Mouse (Mus musculus): ENCODE measurements around the gene Rabgap1l. TPM values are rescaled to one million over a fixed set of nuclear protein-coding genes. Genes with fewer than 3 reads are reported as not detected.

Gene Rabgap1l
- total RNA-seq, 2 experiments from 2014 or later: 188 to 213 TPM

DNA sequence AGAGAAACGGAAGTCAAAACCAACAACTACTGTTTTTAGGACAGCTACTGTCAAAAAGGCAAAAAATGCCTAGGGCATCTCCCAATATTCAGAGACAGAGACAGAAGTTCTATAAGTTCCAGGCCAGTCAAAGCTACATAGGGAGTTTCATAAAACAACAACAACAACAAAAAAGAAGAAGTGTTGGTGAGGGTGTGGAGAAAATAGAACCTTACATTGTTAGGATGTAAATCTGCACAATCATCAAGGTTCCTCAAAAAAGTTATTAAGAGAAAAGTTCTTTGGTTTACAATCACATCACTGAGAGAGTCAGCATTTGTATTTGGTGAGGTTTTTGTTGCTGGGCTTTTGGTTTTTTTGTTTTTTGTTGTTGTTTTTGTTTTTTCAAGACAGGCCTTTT is 472.3 kb downstream of the Rabgap1l start:
- no peak for DNase-seq (ENCODE audit: low spot score in 2 of 2)

DNA sequence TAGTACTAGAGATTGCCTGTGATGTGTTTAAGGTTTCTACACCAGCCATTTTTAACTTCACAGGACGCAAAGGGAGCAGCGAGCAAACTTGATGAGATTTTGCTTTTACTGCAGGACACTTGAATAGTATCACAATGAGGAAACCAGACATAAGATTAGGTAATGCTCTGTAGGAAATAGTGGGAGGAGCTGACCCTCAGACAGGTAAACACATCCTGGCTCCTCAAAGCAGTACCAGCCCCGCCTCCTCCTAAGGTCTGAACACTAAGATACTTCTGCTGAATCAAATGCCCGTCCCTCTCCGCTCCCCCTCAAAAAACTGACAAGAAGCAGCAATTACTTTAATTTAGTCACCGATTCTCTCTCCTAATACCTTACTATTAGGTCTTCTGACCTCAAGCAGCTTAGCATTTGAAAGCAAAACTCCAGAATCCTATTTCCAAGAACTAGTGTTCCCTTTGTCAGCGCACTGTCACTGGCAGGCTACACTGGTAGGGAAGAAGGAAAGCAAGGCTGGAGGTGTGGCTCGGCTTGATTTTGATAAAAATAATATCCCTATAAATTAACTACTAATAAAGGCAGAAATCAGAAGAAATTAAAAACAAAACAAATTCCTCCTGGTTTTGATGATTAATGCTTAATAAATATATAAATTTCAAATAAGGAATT is 474.8 kb downstream of the Rabgap1l start:
- no peak for DNase-seq (ENCODE audit: low spot score in 2 of 2)

DNA sequence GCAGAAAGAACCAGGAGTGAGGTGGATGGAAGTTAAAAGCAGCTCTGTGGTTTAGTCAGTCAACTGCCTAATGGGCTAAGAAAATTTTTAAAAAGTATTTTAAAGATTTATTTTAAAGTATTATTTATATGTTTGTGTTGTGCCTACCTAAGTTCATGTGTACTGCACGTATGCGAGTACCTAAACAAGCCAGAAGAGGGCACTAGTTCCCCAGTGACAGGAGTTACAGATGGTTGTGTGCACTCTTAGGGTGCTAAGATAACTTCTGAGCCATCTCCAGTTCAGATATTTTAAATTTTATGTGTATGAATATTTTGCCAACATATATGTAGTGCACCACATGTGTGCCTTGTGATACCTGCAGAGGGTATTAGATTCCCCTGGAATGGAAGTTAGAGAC is 476.8 kb downstream of the Rabgap1l start:
- DNase-seq (ENCODE audit: low spot score in 2 of 2): no peak

DNA sequence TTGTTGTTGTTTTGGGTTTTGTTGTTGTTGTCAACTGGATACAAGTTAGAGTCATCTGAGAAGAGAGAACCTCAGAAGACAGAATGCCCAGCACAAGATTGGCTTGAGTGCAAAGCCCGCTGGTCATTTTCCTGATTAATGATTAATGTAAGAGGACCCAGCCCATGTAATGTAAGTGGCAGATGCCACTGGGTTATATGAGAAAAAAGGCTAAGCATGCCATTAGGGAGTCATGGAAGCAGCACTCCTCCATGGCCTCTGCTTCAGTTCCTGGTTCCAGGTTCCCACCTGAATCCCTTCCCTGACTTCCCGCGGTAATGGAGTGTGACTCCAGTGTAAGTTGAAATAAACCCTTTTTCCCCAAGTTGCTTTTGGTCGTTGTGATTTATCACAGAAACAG is 480.4 kb downstream of the Rabgap1l start:
- DNase-seq (ENCODE audit: low spot score in 2 of 2): no peak

DNA sequence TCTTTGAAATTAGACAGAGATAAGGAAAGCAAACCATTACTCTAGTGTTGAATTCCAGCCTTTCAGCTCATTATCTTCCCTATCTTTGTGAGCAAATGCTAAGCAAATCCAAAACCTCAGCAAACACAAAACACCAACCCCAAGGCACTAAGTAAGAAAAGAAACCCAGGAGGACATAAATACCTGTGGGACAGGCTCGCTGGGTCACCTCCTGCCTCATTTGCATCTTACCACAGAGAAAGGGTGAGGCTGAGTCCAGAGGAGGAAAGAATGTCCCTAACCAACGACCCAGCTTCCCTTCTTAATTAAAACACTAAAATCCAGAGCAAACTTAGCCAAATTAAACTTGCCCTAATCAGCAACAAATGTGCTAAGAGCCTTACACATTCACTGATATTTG is 481.1 kb downstream of the Rabgap1l start:
- DNase-seq (ENCODE audit: low spot score in 2 of 2): no peak

DNA sequence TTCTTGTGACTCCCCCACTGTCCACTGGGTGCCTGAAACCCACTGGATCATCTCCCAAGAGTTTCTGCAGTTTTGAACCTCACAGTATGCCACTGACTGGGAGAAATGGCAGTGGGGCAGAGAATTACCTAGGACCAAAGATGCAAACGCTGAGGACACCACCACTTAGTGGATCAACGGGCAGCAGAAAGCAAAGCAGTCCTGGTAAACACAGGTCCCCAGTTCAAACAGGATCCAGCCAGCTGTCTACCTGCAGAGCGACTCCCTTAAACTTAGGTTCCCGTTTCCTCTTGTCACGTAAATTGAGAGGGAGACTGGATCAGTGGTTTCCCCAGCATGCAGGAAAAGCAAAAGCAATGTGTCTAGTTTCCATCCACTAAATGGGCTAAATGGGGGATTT is 483.1 kb downstream of the Rabgap1l start:
- no peak for DNase-seq (ENCODE audit: low spot score in 2 of 2)

DNA sequence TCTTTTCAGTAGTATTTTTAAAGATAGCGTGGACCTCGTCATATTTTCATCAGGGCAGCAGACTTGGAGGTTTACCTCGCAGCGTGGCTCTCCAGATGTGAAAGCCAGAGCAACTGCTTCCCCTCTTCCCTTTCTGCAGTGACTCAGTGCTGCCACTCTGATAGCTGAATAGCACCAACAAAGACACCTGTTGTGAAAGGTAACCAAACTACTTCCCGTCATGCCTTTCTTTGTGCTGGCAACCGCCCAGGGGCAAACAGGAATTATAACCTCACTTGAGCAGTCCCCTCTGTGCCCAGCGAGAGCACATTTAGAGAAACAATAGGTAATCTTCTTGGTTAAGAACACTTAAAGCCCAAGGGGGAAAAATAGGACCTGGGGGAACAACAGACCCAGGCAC is 484.0 kb downstream of the Rabgap1l start:
- DNase-seq (ENCODE audit: low spot score in 2 of 2): no peak

DNA sequence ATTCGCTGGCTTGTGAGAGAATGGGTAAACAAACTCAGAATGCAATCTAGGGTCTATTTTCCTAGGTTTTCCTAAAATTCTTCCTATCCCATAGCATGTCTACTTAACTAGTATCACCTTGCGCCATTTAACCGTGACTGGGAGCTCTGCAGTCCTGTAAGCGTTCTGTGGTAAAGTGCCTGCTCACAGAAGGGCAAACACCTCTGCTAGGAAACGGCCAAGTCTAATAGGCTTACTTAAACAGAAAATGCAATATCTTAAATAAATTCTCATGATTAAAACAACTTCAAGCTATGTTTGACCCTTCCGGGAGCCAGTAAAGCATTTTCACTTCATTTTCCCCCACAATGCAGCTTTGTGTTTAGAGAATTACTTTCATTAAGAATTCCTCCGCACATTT is 484.5 kb downstream of the Rabgap1l start:
- no peak for DNase-seq (ENCODE audit: low spot score in 2 of 2)

DNA sequence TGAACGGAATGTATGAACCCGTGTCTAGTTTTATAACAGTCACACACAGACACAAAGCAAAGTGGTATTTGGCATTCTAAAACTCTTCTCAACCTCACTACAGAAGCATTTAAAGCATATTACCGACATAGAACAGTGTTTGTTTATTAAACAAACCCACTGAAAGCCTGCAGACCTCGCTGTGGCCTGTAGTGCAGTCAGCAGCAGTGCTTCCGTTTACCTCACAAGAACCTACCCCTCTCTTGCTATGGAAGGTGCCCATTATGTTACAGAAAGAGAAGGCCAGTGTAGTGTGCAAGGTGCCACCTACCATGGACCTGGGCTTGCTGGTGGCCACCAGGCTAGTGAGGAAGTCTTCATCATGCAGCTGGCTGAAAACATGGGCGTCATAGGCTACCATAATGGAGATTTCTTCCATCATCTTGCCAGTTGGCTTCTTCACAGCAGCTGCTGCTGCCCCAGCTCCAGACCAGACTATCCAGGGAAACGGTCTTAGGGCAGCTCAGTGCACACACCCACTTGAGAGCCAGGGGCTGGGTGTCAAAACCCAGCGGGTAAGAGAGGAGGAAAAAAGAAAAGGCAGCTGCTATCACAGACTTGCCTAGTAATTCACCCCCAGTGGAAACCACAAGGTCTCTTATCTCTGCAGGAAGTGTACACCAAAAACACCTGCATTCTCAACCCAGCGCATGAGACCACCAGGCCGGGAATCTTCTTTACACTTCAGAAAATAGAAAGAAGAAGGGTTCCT is 486.0 kb downstream of the Rabgap1l start:
- no peak for DNase-seq (ENCODE audit: low spot score in 2 of 2)

DNA sequence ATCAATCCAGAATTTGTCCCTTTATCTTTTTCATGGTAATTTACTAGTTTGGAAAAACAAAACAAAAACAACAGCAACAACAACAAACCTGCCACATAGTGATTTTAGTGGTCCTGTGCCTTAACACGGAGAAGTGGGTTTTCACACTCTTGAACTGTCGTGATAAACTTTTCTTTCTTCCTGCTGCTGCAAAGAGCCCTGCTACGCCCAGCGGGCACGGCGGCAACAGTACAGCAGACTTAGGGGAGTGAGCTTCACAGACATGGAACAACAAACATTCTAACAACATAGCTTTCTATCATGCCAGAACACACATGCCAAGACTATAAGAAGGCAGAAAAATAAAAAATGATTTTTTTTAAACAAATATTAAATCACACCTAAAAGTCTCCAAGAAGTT is 486.7 kb downstream of the Rabgap1l start:
- no peak for DNase-seq (ENCODE audit: low spot score in 2 of 2)

DNA sequence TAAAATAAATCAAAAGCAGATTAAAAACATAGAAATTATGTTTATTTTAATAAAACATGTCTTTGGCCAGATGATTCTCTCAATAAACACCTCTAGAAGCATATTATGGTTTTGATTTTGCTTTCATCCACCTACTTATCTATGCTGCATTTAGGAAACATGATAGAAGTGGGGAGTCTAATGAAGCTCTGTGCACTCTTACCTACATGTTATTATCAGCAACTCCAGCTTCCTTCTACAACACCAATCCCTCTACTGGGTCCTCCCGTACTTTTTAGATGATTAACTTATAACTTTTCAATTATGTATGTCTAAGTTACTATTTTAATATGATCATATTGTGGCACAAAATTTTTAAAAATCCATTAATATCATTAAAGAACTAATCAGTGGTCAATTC is 487.2 kb downstream of the Rabgap1l start:
- DNase-seq (ENCODE audit: low spot score in 2 of 2): no peak

DNA sequence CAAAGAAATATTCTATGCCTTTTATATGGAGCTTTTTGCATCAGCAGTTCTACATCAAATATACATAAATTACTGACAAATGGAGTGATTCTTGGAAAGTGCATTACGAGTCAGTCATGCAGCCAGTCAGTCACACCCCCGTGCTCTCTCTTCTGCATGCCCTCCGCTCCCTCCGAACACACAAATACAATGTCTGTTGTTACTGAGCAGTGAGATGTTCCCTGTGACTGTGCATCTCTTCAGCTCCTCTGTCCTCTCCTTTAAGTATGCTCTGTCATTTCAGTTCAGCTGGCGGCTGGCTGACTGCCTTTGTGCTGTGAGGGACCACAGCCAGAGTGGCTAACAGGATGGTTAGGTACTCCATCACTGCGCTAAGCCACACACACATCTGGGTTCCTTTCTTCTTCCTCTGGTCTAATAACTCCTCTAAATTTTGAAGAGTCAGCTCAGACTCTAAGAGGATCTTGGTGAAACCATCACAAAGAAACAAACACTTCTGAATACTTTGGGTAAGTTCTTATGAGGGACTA is 488.0 kb downstream of the Rabgap1l start:
- DNase-seq (ENCODE audit: low spot score in 2 of 2): no peak

DNA sequence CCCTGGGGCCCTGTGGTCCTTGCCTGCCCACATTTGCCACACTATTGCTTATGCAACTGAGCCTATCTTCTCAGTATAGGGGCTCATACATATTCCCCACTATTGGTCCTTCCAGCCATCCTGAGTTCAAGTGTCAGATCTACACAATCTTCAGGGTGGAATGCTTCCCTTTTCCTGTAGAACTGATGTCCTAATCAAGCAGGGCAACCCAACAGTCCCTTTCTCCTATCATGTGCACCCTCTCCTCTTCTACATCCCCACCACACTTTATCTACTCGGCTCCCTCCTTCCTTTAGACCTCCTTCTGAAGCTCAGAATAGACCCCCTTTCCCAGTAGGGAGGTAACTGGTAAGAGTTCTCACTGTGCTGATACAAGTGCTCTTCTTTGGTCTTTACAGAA is 490.7 kb downstream of the Rabgap1l start:
- no peak for DNase-seq (ENCODE audit: low spot score in 2 of 2)

DNA sequence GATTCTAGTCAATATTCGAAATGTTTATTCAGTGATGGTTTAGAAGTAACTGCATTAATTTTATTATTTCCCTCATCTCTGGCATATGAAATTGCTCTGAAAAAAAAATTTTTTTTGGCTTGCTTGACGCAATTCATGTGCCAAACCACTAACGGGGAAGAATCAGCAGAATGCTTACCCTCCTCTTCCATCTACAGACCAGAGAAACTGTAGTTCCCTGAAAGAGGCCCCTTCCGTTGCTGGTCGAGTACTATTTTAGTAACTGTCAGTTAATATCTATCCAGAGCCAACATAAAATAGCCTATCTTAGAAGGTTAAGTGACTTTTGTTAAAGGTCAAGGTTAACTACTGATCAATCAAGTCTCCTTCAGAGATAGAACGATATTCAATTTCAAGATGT is 491.9 kb downstream of the Rabgap1l start:
- no peak for DNase-seq (ENCODE audit: low spot score in 2 of 2)

DNA sequence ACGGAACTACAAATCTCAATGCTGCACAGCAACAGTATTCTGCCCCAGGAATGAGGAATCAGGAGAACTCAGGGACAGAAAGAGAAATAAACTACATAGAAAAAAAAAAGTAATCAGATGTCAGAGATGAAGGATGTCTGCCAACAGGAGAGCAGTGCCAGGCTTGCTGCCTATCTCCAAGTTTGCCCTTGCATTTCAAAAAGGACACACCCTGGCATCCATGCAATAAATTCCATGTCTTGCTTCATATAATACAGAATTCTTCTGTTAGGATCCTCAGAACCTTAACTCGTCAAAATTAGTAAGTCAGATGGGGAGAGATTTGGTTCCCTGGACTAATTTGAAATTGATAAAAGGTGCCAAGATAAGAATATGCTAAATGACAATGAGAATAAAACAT is 492.3 kb downstream of the Rabgap1l start:
- DNase-seq (ENCODE audit: low spot score in 2 of 2): no peak

DNA sequence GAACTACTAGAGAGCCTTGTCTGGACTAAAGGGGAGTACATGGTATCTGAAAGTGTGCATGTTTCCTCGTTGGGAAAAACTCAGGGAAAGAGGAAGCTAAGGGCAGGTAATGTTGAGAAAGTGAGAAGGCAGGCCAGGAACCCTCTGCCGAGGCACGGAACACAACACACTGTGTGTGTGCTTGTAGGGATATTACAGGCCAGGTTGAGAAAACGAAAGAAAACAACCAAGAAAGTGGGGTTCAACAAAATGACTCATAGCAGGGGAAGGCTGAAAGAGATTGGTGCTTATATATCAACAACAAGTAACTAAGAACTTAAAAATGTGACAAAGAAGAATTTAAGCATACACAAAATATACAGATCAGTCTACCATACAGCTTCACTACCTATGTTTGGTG is 493.0 kb downstream of the Rabgap1l start:
- DNase-seq (ENCODE audit: low spot score in 2 of 2): no peak

DNA sequence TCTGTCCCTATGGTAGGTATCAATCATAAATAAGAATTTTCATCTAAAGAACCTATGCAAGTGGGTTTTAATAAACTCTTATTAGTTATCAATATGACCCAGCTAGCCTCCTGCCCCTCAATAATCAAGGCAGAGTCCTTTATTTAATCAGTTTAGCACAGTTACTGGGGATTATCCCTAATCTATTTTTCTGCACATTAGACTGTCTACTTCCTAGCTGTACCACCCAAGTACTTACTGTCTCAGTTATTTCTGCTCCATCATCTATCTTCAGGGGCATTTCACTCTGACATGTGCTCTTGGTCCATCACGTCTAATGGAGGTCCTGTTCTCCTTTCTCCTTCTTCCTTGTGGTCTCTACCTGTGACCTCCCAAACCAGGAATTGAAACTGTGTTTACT is 494.1 kb downstream of the Rabgap1l start:
- DNase-seq (ENCODE audit: low spot score in 2 of 2): no peak

DNA sequence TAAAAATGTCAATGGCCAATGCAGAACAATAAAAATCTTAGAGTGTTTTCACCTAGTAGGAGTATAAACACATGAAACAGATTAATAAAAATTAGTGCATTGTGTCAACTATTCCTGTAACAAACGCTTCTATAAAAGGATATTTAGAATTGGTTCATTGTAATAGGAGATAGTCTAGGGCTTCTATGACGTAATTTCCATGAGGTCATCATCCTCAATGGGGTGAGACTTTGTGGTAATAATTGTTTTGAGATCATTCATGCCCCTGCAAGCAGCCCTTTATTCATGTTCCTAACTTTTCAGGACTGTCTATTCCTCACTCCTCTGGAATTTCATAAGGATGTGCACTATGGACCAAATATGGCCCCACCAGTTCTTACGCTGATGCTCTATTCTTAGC is 495.3 kb downstream of the Rabgap1l start:
- DNase-seq (ENCODE audit: low spot score in 2 of 2): no peak

DNA sequence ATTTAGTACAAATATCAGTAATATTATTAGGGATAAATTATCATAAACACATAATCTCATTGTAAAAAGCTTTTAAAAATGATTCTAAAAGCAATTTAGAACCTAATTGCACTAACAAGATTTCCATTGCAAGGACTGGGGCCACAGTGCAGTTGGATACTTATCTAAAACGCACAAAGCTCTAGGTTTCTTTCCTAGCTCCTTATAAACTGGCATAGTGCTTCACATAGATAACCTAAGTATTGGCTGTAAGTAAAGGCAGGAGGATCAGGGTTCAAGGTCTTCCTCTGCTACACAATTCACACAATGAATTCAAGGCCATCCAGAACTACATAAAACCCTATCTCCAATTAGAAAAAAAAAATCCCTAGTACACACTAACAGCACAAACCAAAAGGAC is 497.7 kb downstream of the Rabgap1l start:
- no peak for DNase-seq (ENCODE audit: low spot score in 2 of 2)

DNA sequence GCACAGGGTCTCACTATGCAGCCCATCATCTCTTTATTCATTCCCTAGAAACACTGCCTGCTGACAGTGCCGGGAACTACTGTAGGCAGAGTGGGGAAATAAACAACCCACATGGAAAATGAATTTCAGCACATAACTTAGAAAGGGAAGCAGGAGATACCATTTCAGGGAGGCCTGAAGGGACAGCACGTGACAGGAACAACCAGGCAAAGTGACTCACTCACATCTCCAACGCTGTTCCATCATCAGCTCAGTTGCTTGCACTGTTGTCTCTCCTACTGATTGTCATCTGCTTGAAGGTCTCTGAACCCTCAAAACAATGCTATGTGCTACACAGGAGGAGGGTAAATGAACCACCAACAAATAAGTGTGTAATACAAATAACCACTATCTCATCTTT is 499.5 kb downstream of the Rabgap1l start:
- no peak for DNase-seq (ENCODE audit: low spot score in 2 of 2)

DNA sequence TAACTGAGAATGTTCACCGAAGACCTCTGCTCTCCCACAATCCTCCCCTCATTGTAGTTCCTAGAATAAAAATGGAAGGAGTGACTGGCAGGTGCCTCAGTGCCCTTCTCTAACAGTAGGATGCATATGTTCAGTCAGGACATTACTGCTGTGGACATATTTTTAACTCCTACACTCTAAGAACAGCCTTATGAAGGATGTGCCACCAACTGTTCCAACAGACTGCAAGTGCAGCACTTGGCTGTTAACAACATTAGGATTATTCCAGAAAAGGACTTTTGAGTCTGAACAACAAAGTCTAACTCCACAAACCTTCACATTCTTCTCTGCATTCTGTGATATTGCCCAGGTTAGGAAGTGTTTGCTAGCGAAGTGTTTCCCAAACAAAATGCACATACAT is 501.0 kb downstream of the Rabgap1l start:
- no peak for DNase-seq (ENCODE audit: low spot score in 2 of 2)

DNA sequence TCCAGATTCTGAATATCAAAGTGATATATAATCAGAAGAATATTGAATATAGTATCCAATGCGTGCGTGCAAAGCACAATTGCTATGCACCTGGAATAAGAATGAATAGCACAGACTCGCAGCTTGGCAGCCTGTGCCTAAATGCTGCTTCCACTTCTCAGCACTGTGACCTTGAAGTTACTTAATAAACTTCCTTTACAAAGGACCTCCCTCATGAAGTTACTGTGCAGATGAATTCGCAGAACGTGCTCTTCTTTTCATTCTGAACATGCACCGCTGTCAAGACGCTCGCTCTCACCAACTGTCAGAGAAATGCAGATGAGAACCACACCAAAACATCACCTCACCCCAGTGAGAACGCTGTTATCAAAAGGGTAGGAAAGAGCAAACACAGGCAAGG is 502.8 kb downstream of the Rabgap1l start:
- DNase-seq (ENCODE audit: low spot score in 2 of 2): no peak

DNA sequence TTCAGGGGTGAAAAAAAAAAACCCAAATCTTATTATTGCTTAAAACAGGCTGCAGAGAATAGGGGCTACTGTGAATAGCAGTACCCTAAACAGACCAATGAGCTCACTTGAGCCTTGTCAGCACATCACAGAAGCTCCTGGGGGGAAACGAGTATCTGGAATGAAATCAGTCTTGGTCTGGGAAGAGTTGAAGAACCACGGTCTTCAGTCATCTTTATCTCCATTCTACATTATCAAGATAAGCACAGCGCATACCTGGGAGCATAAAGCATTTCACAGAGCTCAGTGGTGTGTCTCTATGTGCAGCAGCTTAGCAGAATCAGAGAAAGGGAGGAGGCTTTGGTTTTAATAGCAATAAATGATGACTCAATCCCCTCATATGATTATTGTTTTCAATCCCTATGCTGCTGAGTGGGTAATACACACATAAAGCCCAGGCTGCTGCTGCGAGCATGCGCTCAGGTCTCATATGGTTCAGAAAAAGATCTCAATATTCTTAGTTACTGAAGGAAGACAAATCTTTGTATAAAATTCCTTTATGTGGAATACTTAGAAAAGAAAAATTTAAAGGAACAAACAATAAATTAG is 505.9 kb downstream of the Rabgap1l start:
- DNase-seq (ENCODE audit: low spot score in 2 of 2): no peak

Data from layer of hippocampus, postnatal 10 days (tissue).